16 mouse cellular contexts compared by ENCODE assay signal in the genomic region with DNA sequence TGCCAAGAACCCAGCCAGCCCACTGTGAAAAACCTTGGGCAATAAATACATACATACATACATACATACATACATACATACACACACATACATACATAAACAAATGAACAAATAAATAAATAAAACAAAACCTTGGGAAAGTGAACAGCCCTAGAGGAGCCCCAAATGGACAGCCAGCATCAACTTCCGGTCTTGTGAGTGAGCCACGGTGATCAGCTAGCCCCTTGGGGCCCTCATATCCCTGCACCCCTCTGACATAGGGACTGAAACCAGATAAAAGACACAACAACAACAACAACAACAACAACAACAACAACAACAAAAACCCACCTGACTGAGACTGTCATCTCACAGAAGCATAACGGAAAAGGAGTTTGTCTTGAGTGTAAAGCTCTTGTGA.
"Had no signal": no experiment of that assay in that cellular context is flagged by ENCODE, and none has a peak within 500 bp of the region (broad histone marks: within the 10 kb centered on the region; RNA-seq: fewer than 3 reads in every experiment).

No protein-coding gene starts in this region.

- H3K4me2 ChIP-seq: lung, embryonic 15.5 days; midbrain, embryonic 11.5 days; midbrain, embryonic 13.5 days; neural tube, embryonic 12.5 days; stomach, embryonic 15.5 days had no signal

- H3K9me3 ChIP-seq: lung, embryonic 15.5 days; megakaryocyte, embryonic 14.5 days; midbrain, embryonic 13.5 days; neural tube, embryonic 12.5 days; stomach, embryonic 15.5 days had no signal

- H3K27ac ChIP-seq: lung, embryonic 15.5 days; macrophage; midbrain, embryonic 13.5 days; neural tube, embryonic 12.5 days; stomach, embryonic 15.5 days; stomach, postnatal 0 days had no signal

- DNase-seq: liver, postnatal 0 days; lung, adult 2 months; lung, postnatal 14 days; lung, postnatal 36 days; right cerebral cortex, postnatal 14 days; thymus, adult 2 months; thymus, postnatal 25 days; thymus, postnatal 4 days had no signal

- H3K9ac ChIP-seq: liver, postnatal 0 days; lung, embryonic 15.5 days; midbrain, embryonic 13.5 days; neural tube, embryonic 12.5 days; stomach, embryonic 15.5 days had no signal

- H3K36me3 ChIP-seq: lung, embryonic 15.5 days; midbrain, embryonic 13.5 days; neural tube, embryonic 12.5 days; stomach, embryonic 15.5 days had no signal

- ATAC-seq: liver, postnatal 0 days had no signal

- H3K4me3 ChIP-seq: lung, embryonic 15.5 days; megakaryocyte, embryonic 14.5 days; midbrain, embryonic 13.5 days; neural tube, embryonic 12.5 days; stomach, embryonic 15.5 days had no signal

- H3K27me3 ChIP-seq: lung, embryonic 15.5 days; neural tube, embryonic 12.5 days; stomach, embryonic 15.5 days had no signal
